ENCODE assay signal across 8 mouse cellular contexts in genomic region chr7:102267113-102267579, GRCm38 (mm10). TPM values are rescaled to one million over a fixed set of nuclear protein-coding genes. Genes with fewer than 3 reads are reported as not detected.
DNase-seq lines count a peak whose midpoint lies in the region; ATAC-seq lines count a peak whose summit lies in the region.

No protein-coding gene starts in this region.

- peak; percentile 93 for ATAC-seq in hindbrain, embryonic 15.5 days (ENCODE audit: low FRiP score, low read depth)

- H3K9me3 ChIP-seq in hindbrain, embryonic 15.5 days = no peaks in the 10 kb centered on the region

- WGBS in hindbrain, embryonic 15.5 days = under 1% methylated on average over 34 of the region's 34 CpGs

- H3K4me3 ChIP-seq in hindbrain, embryonic 15.5 days = peak overlapping the region; percentile 69

- H3K4me2 ChIP-seq in hindbrain, embryonic 15.5 days = peak overlapping the region; percentile 79

- H3K36me3 ChIP-seq in hindbrain, embryonic 15.5 days = no peaks in the 10 kb centered on the region

- H3K27me3 ChIP-seq in hindbrain, embryonic 15.5 days = no peaks in the 10 kb centered on the region

- H3K27ac ChIP-seq in hindbrain, embryonic 15.5 days (replicated peaks) = peak overlapping the region; percentile 58; the same call in 1 of the 2 replicates

- H3K4me1 ChIP-seq in hindbrain, embryonic 15.5 days (replicated peaks) = peaks cover 20% of the 10 kb centered on the region

- peak; percentile 79 for DNase-seq in WW6 (ENCODE audit: low read depth, low spot score)
- DNase-seq in cerebellum, postnatal 36 days = peak; percentile 96 to 97
- peak; percentile 94 to 95 for DNase-seq in frontal cortex, postnatal 36 days (ENCODE audit: low spot score in 2 of 2)
- peak; percentile 88 for DNase-seq in left cerebral cortex, adult 11 months (ENCODE audit: low spot score)
- DNase-seq in lung, postnatal 36 days = peak; percentile 96
- peak; percentile 97 for DNase-seq in retina, embryonic 14.5 days (ENCODE audit: low spot score)
- peak; percentile 96 to 97 for DNase-seq in thymus, postnatal 36 days

- H3K9ac ChIP-seq in hindbrain, embryonic 15.5 days = peak overlapping the region; percentile 68

RNA-seq across cellular contexts. Expression of gene Stim1, which starts 0.5 kb away (rescaled TPM):
- 13.6 and 15.1 TPM in 2 replicates for polyA plus RNA-seq in hindbrain, embryonic 15.5 days (2015; fragmentation: Nextera tagmentation; extraction: Ambion mirVana)

RNA-seq across cellular contexts. Expression of gene Rhog, which starts 11.3 kb away (rescaled TPM):
- 20.1 and 20.5 TPM in 2 replicates for polyA plus RNA-seq in hindbrain, embryonic 15.5 days (2015; fragmentation: Nextera tagmentation; extraction: Ambion mirVana)

RNA-seq across cellular contexts. Expression of gene Pgap2, which starts 57.1 kb away (rescaled TPM):
- 59.0 and 64.0 TPM in 2 replicates for polyA plus RNA-seq in hindbrain, embryonic 15.5 days (2015; fragmentation: Nextera tagmentation; extraction: Ambion mirVana)

RNA-seq across cellular contexts. Expression of gene Nup98, which starts 57.2 kb away (rescaled TPM):
- polyA plus RNA-seq in hindbrain, embryonic 15.5 days (2015; fragmentation: Nextera tagmentation; extraction: Ambion mirVana) = 19.0 and 20.6 TPM in 2 replicates

Comparison
In these comparisons a context has a peak if more than half of its experiments do, and no peak if none do; other contexts are left out.
1. Peak in every context shown above with its lines: DNase-seq, ATAC-seq, H3K4me3 ChIP-seq and H3K27ac ChIP-seq.